Mouse (Mus musculus) brain, embryonic 18.5 days (tissue): Measurements from ENCODE around the gene Rilpl1.
"Not testable (repeated sequence)": the region's sequence is repeated elsewhere in the genome, so short reads cannot be mapped to it uniquely, and the experiment has no call there.

ENCODE experiments used
- DNase-seq: peaks from one replicate; pipeline ENCODE4 v3.0.0-alpha.2; 2012; ENCODE audit warnings: low read depth, low spot score

Gene Rilpl1

GRCm38 (mm10) chr5:124529697-124530096, 1.5 kb downstream of the Rilpl1 start:
- DNase-seq, result no peak

- DNase-seq, result no peak
These were observed 2.0 kb downstream of the Rilpl1 start for GRCm38 (mm10) chr5:124529191-124529651.

- no peak for DNase-seq
These were observed 2.4 kb downstream of the Rilpl1 start for GRCm38 (mm10) chr5:124528791-124529190.

GRCm38 (mm10) chr5:124528351-124528750, 2.8 kb downstream of the Rilpl1 start:
- DNase-seq, result no peak

GRCm38 (mm10) chr5:124524943-124525342, 6.2 kb downstream of the Rilpl1 start:
- no peak for DNase-seq

- no peak for DNase-seq
These were observed 8.2 kb downstream of the Rilpl1 start for GRCm38 (mm10) chr5:124523032-124523431.

- no peak for DNase-seq
These were observed 9.6 kb downstream of the Rilpl1 start for GRCm38 (mm10) chr5:124521588-124521987.

- DNase-seq, result no peak
These were observed 12.5 kb downstream of the Rilpl1 start for GRCm38 (mm10) chr5:124518648-124519047.

- DNase-seq, result no peak
These were observed 15.4 kb downstream of the Rilpl1 start for GRCm38 (mm10) chr5:124515789-124516188.

GRCm38 (mm10) chr5:124510536-124511050, 20.6 kb downstream of the Rilpl1 start:
- no peak for DNase-seq

- no peak for DNase-seq
These were observed 21.4 kb downstream of the Rilpl1 start for GRCm38 (mm10) chr5:124509742-124510237.

GRCm38 (mm10) chr5:124509200-124509599, 22.0 kb downstream of the Rilpl1 start:
- no peak for DNase-seq

- no peak for DNase-seq
These were observed 24.3 kb downstream of the Rilpl1 start for GRCm38 (mm10) chr5:124506731-124507359.

GRCm38 (mm10) chr5:124505235-124505634, 26.0 kb downstream of the Rilpl1 start:
- DNase-seq, result no peak

- no peak for DNase-seq
These were observed 27.4 kb downstream of the Rilpl1 start for GRCm38 (mm10) chr5:124503742-124504141.

- DNase-seq, result no peak
These were observed 29.6 kb downstream of the Rilpl1 start for GRCm38 (mm10) chr5:124501541-124501940.

- no peak for DNase-seq
These were observed 30.6 kb downstream of the Rilpl1 start for GRCm38 (mm10) chr5:124500573-124500972.

- DNase-seq, result not testable (repeated sequence)
These were observed 31.2 kb downstream of the Rilpl1 start for GRCm38 (mm10) chr5:124500037-124500436.

GRCm38 (mm10) chr5:124499001-124499400, 32.2 kb downstream of the Rilpl1 start:
- DNase-seq, result no peak

GRCm38 (mm10) chr5:124498221-124498876, 32.8 kb downstream of the Rilpl1 start:
- DNase-seq, result no peak

GRCm38 (mm10) chr5:124496614-124497514, 34.3 kb downstream of the Rilpl1 start:
- no peak for DNase-seq

- DNase-seq, result no peak
These were observed 35.6 kb downstream of the Rilpl1 start for GRCm38 (mm10) chr5:124495547-124495946.
